Mouse (Mus musculus): ENCODE results near the gene Slc35f1.

GRCm38 (mm10) chr10:53091525-53091924 is 401.2 kb downstream of the Slc35f1 start:
- TF ChIP-seq CEBPB (IDR thresholded peaks at IDR 0.05; ENCODE audit: low read depth) (no peak), MAX (IDR thresholded peaks at IDR 0.05) (no peak), CTCF (IDR thresholded peaks at IDR 0.05; ENCODE audit: control insufficient read depth, insufficient read depth, insufficient read length) (no peak), USF1 (IDR thresholded peaks at IDR 0.05; ENCODE audit: low read depth) (no peak), MYOD1 (IDR thresholded peaks at IDR 0.05; ENCODE audit: control insufficient read depth, insufficient read length, low read depth) (no peak), MYOG (IDR thresholded peaks at IDR 0.05; ENCODE audit: control insufficient read depth, extremely low read depth, insufficient read length) (no peak)
